Mouse (Mus musculus) cerebellum, adult 18-20 months (tissue): ENCODE data around the gene Nos1ap.
A peak's percentile ranks its signal among the peaks of the same experiment; 100 is the strongest.

ENCODE experiments used
- DNase-seq, 2 experiments: peaks; one replicate each; pipeline ENCODE4 v3.0.0; 2021

The Nos1ap gene

DNA sequence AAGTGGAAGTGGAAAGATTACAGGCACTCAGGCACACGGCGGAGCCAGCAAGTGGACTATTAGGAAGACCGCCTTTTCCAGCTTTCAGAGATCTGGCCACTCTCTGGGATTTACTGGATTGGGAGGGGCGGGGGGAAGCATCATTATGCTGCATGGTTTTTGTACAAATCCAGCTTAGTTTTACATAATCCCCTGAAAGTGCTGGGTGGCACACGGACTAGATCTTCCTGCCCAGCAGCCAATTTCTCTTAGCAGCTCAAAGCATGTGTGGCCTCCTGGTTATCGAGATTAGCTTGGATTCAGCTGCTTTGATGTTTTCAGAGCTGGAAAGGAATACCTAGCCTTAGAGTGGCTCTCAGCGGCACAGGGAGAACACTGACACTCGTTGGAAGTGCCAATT lies 246.6 kb downstream of the Nos1ap start:
- DNase-seq, result no peak

DNA sequence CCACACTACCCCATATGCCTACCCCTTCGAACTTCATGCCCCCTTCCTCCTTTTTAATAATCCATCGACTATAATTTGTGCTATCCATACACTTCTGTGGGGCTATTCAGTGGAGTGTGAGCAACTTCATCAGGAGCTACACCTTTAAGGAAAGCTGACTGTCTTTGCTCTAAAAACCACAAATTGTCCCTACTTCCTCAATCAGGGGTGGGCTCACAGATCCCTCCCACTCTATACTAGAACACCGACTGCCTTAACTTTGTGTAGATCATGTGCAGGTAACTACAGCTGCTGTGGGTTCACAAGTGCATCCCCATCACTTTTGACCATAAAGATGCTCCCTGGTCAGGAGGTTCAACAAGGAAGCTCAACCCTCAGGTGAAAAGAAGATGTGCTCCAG lies 249.7 kb downstream of the Nos1ap start:
- no peak for DNase-seq

DNA sequence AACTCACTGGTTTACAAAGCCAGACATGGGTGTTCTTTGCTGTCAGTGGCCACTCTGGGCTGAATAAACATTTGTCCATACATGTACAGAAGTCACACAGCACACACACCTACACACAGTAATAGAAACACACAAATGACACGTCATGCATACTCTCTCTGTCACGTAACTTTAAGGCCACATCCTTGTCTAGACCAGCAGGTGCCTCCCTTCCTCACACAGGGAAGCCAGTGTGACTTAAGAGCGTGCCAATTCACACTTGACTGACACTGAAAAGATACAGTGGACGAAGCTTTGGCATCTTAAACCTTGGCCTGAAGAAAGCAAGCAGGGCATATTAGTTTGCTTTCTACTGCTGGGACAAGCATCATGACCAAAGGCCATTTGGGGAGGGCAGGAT lies 256.9 kb downstream of the Nos1ap start:
- no peak for DNase-seq

DNA sequence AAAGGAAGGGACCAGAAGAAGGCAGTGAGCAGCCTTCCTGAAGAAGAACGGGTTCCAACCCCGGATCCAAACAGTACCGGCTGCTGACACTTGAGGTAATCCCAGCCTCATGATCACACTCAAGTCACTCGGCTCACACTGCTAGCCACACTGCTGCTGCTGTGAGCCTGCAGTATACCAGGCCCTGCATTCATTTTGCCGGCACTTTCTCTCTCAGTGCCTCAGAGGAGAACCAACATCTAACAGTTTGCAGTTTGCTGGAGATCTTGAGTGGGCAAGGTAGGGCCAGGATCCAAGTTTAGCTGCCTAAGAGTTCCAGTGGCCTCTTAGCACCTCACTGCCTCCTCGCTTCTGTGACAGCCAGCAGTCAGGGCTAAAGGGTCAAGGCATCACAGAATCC lies 257.7 kb downstream of the Nos1ap start:
- DNase-seq, result no peak

DNA sequence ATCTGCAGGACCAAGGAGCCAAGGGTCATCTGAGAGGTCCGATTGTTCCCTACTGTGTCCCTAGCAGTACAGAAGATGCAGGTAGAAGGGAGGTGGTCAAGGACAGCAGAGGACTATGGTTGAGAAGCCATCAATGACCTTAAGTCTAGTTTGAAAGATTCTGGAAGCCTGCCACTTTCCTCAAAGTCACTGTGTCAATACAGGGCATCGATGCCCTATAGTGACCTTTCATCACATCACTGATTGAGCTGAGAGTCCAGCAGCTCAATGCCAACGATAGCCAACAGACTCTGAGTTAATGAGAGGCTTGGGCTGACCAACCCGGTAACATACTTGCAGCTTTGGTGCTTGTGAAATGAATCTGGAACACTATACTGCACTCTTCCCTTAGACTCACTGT lies 264.4 kb downstream of the Nos1ap start:
- no peak for DNase-seq

DNA sequence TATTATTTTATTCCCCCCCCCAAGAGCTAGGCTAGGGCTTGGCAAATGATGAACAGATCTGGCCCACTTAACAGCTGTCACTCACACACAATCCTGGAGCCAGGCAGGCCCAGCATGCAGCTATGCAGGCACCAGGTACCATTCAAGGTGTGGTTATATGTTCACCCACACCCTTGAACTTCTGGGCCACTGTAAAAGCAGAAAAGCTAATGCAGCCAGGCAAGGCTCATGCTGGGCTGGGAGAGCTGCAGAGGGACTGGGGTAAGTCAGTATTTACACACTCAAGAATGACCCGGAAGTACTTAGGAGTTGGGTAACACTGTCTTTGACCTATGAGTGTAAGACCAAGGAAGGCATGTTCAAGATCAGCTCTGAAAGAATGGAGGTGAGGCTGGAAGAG lies 265.3 kb downstream of the Nos1ap start:
- DNase-seq, result no peak

DNA sequence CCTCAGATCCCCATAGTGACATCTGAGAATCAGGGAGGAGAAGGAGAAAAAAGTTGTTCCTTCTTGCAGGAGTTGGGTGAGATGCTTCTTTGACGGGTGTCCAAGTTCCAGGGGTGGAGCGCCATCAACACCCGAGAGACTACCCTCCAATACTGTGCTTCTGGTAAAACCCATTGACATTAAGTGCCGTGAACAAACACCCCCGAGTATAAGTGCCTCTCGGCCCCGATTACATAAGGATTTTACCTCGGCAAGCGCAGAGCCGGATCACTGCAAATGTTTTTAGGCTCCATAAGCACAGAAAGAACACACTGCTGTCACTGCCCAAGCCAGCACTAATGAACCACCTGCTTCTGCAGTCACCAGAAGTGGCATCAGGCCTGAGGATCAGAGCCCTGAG lies 266.7 kb downstream of the Nos1ap start:
- no peak for DNase-seq

DNA sequence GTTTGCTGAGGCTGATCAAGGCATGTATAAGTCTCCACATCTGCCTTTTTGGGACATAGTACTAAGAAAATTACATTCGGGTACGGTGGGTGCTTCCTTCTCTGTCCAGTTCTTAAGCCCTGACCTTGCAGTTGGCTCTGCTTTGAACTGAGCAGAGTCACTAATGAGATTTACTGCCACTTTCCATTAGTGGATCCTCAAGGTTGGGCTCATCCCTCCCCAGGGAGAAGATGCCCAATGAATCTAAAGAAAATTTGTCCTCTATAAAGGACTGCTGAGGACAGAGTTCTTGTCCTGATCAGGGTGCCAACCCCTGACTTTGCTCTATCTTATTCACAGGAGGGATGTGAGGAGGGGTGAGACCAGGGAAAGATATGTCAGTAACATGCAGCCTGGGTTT lies 267.6 kb downstream of the Nos1ap start:
- DNase-seq, result no peak

DNA sequence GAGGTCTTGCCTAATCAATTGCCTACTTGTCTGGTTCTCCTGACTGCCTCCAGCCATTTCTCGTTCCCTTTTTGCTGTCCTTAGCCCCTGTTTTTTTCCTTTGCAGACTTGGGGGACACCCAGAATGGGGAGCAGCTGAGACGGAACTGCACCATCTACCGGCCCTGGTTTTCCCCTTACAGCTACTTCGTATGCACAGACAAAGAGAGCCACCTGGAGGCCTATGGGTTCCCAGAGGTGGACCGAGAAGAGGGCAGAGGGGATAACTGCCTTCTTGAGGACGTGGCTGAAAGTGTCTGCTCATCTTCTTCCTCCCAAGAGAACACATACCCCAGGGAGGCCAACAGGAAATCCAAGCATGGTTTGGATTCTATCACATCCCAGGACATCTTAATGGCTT lies 278.2 kb downstream of the Nos1ap start:
- DNase-seq, result no peak

DNA sequence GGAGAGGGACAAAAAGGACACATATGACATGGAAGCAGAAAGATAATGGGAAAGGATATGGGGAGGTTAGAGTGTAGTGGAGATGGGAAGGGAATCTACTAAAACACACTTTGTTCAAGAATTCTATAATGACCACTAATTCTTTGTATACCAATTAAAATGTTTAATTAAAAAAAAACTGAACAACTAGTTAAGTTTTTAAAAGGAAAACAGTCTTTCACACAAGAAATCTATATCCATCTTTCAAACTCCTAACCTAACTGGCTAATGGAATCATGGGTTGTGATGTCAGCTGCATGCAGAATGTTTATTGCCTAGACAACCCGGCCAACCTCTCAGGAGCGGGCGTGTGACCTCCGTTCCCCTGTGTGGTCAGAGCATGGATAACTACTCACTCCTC lies 281.2 kb downstream of the Nos1ap start, which contains the start of gene Spata46:
TSS of gene Spata46 (plus strand) at position 301 of the 400 bp plus-strand sequence.
- no peak for DNase-seq

DNA sequence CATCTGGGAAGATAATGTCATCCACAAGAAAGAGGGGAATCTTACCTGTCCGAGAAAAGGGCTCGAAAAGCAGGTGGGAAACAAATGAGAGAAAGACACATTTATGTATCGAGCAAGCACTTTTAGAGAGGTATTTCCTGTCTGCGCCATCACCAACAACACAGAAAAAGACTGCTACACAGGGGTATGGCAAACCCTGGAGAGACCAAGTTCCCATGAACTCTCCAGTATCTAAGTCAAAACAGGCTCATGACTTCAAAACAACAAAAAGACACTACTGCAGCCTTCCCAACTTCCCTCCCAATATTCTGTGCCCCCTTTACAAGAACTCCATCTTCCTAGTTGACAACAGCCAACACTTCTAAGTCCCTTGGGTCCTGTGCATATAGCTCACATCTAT lies 283.4 kb downstream of the Nos1ap start, which contains the start of gene Gm7694:
TSS of gene Gm7694 (minus strand) at position 101 of the 400 bp plus-strand sequence.
- no peak for DNase-seq

DNA sequence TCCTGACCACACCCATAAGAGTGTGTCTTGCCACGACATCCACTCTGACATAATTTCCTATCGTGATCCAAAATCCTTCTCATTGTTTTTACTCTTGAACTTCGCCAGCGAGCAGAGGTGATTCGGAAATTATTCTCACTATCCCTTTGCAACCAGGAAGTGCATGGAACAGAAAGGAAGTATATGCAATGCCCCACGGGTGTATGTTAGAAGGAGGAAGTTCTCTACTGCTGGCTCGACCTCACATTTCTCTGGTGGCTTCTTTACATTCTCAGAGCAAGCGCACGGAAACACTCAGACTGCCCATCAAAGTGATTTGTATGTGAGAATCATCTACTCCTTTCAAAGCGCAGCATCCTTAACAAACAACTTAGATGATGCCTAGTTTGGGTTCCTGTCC lies 284.7 kb downstream of the Nos1ap start:
- DNase-seq, result no peak

DNA sequence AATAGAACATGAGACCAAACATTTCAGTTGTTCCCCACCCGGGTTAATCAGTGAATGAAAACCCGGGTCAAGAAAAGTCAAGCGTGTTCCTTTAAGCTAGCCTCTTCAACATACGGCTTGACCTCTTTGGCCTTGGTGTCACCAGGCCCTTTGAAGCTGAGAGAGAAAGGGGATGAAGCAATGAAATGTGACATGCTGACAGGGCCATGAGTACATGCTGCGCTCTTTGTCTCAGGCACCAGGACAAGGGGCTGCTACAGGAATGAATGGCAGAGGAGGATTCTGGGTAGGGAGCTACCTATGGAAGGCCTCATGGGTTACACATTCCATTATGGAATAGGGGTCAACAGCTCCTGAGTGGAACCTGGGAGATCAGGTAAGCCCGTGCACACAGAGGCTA lies 286.6 kb downstream of the Nos1ap start:
- no peak for DNase-seq

DNA sequence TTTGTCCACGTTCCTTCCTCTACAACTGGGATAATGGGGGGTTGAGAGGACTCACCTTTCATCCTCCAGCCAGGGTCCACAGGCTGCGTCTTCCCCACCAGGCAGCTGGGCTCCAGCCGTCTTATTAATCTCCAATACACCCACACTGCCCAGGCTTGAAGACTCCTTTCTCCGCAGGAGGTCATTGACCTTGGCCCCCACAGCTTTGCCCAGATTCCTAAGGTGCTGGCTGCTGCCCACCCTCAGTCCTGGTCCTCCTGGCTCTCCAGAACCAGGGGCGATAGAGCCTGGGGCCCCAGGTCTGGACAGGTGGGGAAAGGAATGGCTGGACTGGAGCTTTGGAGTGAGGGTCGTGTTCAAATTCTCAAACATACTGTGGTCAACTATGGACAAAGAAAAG lies 287.2 kb downstream of the Nos1ap start:
- no peak for DNase-seq

DNA sequence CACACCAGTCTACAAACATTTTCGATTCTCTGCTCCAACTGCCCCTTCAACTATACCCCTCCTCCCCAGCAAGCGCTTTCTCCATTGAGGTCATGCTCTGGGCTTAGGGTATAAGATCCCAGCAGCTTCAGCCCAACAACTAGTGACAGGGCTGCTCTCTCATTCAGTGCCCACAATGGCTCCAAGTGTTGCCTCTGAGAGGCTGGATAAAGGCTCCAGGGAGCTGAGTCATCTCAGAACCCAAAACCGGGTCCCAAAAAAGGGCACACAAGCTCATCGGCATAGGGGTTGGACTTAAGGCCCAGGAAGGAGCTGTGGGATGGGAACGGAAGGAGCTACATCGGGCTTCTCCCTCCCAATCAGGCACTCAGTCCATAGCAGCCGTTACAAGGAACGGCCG lies 288.0 kb downstream of the Nos1ap start:
- no peak for DNase-seq

DNA sequence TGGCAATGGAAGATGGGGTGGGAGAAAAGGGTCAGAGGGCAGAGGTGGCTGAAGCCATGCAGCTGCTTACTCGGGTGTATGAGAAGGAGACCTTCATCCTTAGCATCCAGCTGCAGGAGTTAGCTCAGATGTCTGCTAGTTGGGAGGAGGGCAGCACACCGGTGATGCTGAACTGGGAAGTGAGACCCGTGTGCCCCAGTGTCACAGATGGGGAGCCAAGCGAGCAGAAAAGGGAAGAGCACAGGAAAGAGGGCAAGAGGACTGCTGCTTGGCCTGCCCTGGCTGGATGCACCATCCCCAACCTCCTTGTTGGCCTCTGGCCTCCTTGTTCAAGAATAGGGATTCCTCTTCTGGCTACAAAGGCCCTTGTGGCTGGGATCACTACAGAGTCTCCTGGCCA lies 290.2 kb downstream of the Nos1ap start:
- no peak for DNase-seq

DNA sequence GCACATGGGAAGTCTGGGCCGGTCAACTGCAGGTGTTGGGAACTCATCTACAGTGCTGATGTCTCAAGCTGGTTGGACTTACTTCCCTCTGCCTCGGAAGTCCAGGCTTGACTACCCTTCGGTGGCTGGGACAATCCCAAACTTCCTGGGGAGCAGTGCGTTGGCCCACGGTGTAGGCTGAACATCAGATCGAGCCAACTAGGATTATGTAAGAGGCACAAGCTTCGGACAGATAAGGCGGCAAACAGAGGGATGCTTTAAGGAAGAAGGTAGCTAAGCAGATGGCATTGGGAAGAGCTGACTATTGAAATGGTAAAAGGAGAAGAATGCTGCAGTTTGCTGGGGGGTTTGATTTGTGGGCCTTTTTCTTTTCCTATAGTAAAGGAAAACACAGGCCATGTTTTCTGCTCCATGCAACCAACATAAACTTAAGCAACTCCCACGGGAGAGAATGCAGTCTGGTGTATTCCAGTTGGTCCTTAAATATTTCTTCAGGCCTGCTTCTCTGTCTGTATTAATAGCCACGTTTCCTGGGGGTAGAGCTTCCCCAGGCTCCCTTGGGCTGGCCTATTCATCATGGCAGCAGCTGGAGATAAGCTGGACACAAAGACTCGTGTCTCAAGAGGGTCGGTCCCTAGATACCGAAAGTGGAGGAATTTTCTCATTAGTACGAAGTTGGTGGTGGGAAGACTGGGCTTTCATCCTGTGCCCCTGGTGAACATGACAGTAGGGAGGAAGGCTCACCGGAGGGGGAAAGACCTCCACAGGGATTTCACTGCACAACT lies 294.7 kb downstream of the Nos1ap start:
- DNase-seq, result no peak

DNA sequence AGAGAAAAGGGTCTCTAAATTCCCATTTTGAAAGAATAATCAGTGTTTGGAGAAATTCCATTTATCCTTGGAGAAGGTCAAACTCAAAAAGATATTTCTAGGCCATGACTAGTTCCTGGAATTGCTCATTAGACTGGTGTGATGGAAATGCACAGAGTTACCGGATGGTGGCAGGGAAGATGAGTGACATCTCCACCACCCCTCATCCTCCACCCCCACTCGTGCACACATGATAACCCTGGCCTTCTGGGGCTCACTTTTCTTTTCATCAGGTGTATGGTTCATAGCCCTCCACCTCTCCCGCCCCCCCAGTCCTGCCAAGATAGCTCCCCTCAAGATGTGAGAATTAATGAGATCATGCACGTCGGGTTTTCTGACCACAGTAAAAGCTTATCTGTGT lies 296.4 kb downstream of the Nos1ap start:
- DNase-seq, result no peak

DNA sequence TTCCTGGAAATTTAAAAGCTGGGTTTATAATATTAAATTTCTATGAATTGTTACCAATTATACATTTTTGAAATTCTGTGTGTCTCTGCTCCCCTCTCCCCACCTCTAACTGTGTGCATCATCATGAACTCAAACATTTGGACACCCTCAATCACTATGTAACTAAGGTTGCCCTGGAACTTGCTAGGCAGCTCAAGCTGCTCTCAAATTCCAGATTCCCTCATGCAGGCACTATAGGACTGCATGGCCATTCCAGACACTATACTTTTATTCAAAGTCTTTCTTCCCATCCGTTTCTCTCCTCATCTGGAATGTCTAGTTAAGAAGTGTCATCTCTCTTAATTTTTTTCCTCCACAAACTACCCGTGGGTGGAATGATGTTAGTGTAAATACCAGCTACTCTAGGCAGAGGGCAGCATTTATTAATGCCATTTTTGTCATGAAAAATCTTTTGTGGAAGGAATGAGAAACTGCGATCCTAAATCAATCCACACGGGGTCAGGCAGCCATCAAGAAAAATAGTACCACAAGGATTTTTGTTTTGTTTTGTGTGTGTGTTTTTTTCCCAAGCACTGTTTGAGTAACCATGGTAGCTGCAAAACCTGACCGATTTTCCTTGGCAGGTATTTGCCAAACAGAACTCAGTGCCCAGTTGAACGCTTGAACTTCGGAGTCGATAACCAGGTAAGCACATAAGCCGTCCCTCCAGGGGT lies 297.3 kb downstream of the Nos1ap start:
- peak; percentile 49 to 55 for DNase-seq

DNA sequence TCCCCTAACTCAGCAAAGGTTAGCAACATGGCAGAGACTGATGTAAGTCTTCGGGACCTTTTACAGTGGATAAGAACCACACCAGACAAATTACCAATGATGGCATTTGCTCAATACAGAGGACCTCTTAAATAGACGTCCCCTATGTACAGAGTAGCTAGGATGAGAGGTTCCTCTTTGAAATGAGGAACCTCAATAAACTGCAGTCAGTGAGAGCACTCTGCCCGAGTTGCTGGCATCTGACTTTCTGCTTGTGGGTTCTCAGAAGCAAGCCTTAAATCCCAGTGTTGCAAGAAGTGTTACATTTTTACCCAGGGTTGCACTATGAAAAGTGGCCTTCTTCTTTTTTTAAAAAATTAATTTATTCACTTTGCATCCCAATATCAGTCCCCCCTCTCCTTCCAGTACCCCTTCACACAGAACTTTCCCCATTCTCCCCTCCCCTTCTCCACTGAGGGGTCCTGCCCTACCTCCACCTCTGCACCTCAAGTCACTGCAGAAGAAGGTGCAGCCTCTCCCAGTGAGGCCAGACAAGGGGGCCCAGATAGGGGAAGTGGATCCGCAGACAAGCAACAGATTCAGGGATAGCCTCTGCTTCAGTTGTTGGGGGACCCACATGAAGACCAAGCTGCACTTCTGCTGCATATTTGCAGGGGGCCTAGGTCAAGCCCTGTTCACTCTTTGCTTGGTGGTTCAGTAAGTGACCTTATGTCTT lies 307.1 kb downstream of the Nos1ap start:
- DNase-seq, result no peak

DNA sequence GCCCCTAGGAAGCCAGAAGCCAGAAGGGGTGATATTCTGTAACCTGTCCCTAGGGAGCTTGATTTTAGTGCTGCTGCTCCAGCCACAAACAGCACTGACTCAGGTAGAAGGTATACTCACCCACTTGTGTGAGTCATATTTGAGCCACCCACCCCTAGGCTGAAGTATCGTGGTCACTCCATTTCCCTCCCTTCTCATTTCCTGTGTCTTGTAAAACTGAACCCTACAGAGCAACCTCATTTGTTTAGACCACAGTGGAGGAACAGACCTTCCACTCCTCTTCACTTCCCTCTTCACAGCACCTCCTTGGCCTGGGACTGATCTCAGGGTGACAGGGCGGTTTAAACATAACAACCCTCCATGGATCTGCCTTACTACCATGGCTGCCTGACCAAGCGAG lies 312.6 kb downstream of the Nos1ap start, which contains the start of gene Sh2d1b1:
TSS of gene Sh2d1b1 (plus strand) at position 305 of the 400 bp plus-strand sequence.
- DNase-seq, result no peak

DNA sequence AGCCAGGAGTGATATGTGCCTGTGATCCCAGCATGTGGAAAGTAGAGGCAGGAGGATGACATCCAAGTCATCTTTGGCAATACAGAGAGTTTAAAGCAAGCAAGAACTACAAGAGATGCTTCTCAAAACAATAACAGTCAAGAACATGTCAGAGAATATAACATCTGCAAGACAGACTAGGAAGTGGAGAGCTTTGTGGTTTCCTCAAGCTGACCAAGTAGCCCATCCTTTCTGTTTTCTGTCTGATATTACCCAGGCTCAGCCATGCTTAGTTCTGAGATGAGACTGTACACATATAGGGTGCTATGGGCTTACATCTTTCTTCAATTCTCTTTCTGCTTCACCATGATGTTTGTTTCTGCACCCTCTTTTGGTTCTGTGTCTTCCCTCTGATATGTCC lies 316.4 kb downstream of the Nos1ap start:
- DNase-seq, result no peak

DNA sequence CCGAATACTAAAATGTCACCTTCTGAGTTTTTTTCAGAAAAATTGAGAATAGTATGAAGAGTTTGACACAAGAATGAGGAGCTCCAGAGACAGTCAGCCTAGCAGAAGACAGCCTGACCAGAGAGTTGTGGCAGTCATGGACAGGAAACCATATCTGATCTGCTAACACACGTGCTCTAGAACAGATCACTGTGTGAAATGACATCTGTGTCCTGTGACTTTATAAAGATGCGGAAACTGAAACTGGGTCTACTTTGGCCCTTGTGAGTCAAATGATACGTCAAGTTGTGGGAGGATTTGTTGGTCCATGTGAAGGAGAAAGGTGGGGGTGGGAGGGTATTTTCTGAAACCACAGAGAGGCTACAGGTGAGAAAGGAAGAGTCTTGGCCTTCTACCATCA lies 319.0 kb downstream of the Nos1ap start:
- DNase-seq, result no peak

DNA sequence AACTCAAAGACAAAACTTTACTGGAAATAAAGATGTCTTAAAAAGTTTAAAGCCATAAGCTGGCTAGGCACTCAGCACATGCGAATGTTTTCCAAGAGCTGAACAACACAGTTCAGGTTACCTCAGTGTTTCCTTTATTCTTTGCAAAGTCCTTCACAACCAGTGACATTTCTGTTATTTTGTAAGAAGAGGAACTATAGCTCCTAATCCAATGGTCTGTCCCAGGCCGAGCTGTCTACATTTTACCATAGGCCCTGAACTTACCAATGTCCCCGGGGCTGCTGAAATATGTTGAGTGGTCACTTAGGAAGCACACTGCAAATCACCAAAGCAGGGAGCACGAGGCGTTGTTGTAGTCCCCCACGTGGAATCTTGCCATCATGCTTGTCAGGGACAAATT lies 319.4 kb downstream of the Nos1ap start:
- no peak for DNase-seq
